Mouse (Mus musculus) ES-CJ7 (cell line): ENCODE measurements around the gene Ifi213.
"Not testable (repeated sequence)": the region's sequence is repeated elsewhere in the genome, so short reads cannot be mapped to it uniquely, and the experiment has no call there.

Experiments
- DNase-seq: peaks from one replicate; pipeline ENCODE4 v3.0.0; 2011; ENCODE audit warnings: low read depth, low spot score

Ifi213 gene

DNA sequence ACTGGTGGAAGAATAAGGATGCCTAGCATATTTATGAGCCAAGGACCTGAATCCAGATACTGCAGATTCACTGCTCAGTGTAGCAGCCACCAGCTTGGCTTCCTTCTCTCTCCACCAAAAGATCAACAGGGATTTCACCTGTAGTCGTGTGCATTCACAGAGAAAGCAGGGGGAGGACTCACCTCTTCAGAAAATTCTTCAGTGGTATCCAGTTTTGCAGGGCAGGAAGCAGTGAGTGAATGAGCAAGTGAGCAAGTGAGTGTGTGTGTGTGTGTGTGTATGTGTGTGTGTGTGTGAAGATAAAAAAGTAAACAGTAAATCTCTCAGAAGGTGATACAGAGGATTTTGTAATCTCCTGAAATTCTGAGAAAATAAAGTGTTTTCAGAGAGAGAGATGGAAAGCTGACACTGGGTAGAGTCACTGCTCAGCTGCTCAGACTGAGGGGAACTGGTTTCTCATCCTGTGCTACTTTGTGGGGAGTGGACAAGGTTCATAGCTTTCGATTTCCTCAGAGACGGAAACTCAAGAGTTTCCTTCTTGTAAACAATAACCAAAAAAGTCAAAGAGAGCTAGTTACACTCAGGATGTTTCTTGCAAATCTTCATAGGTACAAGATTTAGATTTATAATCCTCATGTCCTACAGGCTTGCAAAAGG is at the start of gene Ifi213:
Gene Ifi213, minus strand, starts transcription at position 437 of the 657 bp plus-strand sequence.
- not testable (repeated sequence) for DNase-seq

DNA sequence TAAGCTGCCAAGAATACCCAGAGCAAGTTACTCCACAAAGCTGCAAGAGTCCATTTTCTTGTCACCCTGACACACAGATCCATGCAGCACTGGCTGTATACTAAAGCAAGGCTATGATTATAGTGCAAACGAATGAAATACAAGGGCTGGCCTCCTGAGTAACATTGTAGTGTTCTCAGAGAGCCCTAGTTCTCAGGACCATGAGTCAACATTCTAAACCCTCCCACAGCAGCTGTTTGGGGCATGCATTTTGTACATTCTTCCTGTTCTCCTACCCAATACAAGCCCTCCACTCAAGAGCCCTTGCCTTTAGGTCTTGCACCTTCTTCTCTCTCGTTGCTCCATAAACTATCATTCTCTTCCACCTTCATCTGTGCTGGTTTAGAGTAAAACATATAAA is 46.3 kb upstream of the Ifi213 start:
- DNase-seq = no peak

DNA sequence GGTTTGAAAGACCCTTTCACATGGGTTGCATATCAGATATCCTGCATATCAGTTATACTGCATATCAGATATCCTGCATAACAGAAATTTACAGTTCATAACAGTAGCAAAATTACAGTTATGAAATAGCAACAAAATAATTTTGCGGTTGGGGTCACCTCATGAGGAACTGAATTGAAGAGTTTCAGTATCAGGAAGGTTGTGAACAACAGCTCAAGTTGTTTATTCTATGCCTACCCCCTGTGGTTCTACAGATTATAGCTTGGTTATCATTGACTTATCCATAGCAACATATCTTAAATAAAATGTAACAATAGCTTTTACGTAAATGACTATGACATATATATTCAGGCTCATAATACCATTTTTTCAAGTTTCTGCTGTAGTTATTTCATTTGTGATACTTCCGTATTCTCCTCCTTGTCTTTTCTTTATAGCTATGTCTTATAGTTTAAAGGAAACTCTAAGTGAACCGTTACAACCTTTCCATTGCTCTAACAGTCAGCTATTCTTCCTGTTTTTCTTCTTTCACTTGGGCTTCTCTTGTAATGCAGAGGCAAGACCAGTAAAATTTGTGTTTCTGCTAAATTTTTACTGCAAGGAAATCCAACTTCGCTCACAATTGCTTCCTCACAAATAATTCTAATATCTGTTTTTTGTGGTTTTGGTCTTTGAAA is 35.0 kb upstream of the Ifi213 start:
- no peak for DNase-seq

DNA sequence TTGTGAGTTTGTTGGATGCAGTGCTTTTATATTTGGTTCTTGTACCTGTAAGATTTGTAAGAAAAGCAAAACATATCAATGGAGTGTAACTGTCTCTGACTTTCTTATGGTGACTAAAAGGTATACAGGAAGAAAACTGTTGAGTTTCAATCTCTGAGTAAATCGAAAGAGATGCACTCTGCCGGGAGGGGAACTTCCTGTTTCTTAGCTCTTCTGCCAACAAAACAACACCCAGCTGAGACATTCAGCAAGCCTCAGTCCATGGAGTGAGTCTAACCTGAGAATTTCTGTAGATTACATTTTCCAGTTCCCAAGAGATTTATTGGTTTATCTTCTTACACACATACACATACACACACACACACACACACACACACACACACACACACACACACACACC is 31.5 kb upstream of the Ifi213 start, which contains the start of gene Ifi209:
Gene Ifi209, plus strand, starts transcription at position 296 of the 400 bp plus-strand sequence.
- not testable (repeated sequence) for DNase-seq

DNA sequence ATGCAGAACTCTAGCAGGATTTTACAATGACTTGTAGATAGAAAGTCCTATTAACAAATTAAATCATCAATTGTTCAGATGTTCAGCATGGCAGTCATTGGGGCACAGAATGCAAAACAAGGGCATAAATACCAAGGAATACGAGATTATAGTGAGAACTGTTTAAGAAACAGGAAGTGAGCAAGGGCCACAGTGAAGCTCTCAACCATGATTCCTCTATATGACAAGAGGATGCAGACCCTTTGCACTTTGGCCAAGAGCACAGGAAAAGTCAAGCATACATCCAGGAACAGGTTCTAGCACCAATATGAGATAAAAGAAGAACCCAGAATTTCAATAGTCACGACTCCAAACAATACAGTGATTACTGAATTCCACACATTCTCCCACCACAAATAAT is 27.6 kb upstream of the Ifi213 start:
- DNase-seq = no peak

DNA sequence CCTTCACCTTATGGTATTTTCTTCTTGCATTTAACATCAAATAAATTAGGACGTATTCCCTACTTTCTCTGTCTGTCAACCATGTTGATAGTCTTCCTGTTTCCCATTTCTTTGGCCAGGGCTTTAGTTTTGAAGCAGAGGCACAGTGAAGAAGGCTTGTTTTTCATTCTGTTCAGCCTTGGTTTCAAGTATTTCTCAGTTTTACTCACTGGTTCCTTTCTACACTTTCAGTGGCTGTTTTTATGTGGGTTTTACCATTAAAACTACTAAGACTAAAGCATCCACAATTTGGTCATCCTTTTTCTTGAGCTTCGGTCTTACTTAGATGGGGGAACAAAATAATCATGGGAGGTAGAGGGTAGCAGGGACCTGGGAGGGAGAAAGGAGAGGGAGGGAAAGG is 25.0 kb upstream of the Ifi213 start:
- no peak for DNase-seq

DNA sequence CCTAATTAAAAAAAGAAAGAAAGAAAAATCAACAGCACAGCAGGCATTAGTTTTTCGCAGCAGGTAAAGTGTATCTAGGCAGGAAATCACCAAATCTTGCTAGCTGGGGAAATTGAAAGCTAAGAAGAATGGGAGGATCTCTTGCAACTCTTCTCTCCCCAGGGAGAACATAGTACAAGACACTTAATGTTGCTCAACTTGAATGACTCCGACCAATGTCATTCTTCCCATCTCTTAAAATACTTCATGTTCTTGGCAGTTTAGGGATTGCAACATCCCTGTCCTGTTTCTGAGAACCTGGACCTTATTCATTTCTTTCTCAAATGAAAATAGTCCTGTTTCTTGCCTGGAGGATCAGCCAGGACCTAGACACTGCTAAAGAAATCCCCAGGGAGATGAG is 23.1 kb upstream of the Ifi213 start:
- not testable (repeated sequence) for DNase-seq

DNA sequence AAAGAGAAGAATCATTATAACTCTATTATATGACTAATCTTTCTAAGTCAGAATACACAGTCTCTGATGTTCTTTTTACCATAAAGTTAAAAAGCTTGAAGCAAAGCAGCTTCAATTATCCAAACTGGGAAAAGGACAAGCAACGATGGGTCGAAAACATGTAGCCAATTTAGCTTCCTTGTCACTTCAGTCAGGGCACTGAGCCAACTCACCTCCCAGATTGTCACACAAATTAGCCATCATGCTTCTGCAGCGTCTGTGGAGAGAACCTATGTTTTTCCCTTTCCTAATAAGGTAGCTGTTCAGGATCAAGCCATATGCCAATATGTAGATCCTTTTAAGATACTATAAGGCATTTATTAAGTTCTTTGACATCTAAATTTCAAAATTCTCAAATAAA is 11.2 kb upstream of the Ifi213 start:
- not testable (repeated sequence) for DNase-seq

DNA sequence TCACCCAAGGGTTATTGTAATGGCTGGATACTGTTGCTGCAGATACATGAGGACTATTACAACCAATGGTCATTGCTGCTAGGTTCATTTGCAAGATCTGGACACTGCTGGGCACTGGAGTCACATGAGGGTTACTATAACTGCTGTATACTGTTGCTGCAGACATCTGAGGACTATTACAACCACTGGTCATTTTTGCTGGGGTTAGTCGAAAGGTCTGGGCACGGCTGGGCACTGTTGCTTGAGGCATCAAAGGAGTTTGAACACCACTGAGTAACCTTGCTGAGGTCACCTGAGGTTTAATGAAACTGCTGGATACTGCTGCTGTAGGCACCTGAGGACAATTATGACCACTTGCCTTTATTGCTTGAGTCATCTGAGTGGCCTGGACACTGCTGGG is 9.4 kb downstream of the Ifi213 start:
- DNase-seq = not testable (repeated sequence)

DNA sequence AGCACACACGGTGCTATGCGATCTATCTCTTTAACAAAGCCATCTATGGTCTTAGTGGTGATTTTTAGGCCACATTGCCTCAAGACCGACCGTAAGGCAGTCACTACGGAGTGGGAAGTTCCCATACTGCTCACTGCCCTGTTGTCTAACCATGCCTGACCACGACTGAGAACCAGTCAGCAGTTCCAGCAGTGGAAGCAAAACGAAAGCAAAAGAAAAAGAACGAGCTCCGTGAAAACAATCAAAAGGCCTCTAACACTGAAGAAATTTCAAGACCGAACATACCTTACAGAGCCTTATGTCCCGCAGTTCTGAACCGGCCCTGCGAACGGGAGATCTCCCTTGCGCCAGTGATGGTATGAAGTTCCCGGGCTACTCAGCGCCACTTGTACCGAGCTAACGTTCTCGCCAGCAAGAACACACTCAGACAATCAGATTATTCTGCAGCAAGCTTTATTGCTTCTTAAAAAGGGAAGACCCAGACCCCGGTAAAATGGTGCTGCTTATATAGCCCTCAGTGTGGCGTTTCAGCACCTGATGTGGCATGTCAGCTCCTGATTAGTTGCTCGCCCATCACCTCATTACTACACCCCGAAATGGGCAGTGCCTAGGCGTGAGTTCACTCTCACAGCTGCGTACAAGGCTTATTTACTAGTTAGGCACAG is 19.0 kb downstream of the Ifi213 start:
- DNase-seq = no peak

DNA sequence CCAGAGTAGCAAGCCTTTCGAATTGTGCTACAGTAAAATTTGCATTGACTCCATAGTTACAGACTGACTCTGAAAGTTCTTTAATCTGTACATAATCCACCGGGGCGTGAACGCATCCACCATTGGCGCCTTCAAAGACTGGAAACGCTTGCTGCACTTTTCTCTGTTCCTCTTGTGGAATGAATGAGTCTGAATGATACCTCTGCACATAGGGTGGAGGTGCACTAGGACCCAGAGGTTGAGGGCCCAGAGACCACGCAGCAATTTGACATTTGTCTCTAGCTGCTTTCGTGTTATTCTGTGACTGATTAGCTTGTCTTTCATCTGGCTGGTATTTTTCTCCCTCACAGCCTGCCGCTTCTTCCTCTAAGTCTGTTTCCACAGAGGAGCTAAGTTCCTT is 20.0 kb downstream of the Ifi213 start:
- DNase-seq = no peak

DNA sequence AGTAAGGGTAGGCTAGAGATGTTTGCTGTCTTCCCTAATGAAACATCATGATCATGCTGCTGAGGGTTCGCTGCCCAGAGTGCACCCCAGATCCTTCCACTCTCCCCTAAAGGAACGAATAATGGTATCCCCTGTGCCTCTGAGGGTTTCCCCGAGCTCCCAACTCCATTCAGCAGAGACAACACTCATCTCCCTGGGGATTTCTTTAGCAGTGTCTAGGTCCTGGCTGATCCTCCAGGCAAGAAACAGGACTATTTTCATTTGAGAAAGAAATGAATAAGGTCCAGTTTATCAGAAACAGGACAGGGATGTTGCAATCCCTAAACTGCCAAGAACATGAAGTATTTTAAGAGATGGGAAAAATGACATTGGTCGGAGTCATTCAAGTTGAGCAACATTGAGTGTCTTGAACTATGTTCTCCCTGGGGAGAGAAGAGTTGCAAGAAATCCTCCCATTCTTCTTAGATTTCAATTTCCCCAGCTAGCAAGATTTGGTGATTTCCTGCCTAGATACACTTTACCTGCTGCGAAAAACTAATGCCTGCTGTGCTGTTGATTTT is 48.5 kb downstream of the Ifi213 start:
- DNase-seq = not testable (repeated sequence)

DNA sequence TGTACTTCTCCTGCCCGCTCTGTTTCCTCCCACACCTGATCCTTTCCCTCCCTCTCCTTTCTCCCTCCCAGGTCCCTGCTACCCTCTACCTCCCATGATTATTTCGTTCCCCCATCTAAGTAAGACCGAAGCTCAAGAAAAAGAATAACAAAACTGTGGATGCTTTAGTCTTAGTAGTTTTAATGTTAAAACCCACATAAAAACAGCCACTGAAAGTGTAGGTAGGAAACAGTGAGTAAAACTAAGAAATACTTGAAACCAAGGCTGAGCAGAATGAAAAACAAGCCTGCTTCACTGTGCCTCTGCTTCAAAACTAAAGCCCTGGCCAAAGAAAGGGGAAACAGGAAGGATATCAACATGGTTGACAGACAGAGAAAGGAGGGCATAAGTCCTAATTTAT is 50.3 kb downstream of the Ifi213 start:
- DNase-seq = not testable (repeated sequence)

DNA sequence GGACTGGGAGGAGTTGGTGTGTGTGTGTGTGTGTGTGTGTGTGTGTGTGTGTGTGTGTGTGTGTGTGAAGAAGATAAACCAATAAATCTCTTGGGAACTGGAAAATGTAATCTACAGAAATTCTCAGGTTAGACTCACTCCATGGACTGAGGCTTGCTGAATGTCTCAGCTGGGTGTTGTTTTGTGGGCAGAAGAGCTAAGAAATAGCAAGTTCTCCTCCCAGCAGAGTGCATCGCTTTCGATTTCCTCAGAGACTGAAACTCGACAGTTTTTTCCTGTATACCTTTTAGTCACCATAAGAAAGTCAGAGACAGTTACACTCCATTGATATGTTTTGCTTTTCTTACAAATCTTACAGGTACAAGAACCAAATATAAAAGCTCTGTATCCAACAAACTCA is 63.3 kb downstream of the Ifi213 start, which contains the start of gene Ifi214:
Gene Ifi214, minus strand, starts transcription at position 167 of the 400 bp plus-strand sequence.
- not testable (repeated sequence) for DNase-seq

DNA sequence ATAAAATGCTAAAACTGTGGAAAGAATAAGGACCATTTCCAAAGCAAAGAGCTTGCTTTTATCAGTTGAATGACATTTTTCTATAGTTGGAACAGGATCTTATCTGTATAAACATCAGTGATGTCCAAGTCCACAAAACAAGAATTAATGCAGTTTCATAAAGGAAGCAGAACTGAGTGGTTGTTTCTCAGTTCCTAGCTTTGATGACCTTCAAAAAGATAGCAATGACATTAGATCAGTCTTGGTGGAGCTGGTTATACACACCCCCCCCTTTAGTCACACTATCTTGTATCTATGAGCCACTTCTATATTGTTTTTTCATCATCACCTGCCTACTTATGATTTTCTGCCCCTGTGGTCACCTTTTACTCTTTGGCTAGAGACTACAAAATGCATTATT is 77.6 kb downstream of the Ifi213 start:
- no peak for DNase-seq
